Mouse (Mus musculus): ENCODE data around the gene Rbfox2.

Gene Rbfox2

GRCm38 (mm10) chr15:77104349-77105158 is 202.2 kb downstream of the Rbfox2 start:
- DNase-seq (ENCODE audit: low spot score in 2 of 2) = no peak

GRCm38 (mm10) chr15:77102685-77103084 is 204.1 kb downstream of the Rbfox2 start:
- DNase-seq (ENCODE audit: low spot score in 2 of 2) = no peak

GRCm38 (mm10) chr15:77099756-77100155 is 207.0 kb downstream of the Rbfox2 start:
- no peak for DNase-seq (ENCODE audit: low spot score in 2 of 2)

- DNase-seq (ENCODE audit: low spot score in 2 of 2) = no peak
Measured at GRCm38 (mm10) chr15:77097358-77097757, 209.4 kb downstream of the Rbfox2 start.

GRCm38 (mm10) chr15:77095216-77095615 is 211.6 kb downstream of the Rbfox2 start:
- DNase-seq (ENCODE audit: low spot score in 2 of 2) = no peak

- no peak for DNase-seq (ENCODE audit: low spot score in 2 of 2)
Measured at GRCm38 (mm10) chr15:77094431-77094830, 212.4 kb downstream of the Rbfox2 start.

- DNase-seq (ENCODE audit: low spot score in 2 of 2) = no peak
Measured at GRCm38 (mm10) chr15:77091394-77091793, 215.4 kb downstream of the Rbfox2 start.

GRCm38 (mm10) chr15:77090531-77090930 is 216.3 kb downstream of the Rbfox2 start:
- DNase-seq (ENCODE audit: low spot score in 2 of 2) = no peak

- no peak for DNase-seq (ENCODE audit: low spot score in 2 of 2)
Measured at GRCm38 (mm10) chr15:77089249-77089648, 217.6 kb downstream of the Rbfox2 start.

- no peak for DNase-seq (ENCODE audit: low spot score in 2 of 2)
Measured at GRCm38 (mm10) chr15:77086488-77086887, 220.3 kb downstream of the Rbfox2 start.

GRCm38 (mm10) chr15:77085818-77086217 is 221.0 kb downstream of the Rbfox2 start:
- no peak for DNase-seq (ENCODE audit: low spot score in 2 of 2)

- no peak for DNase-seq (ENCODE audit: low spot score in 2 of 2)
Measured at GRCm38 (mm10) chr15:77081454-77081853, 225.3 kb downstream of the Rbfox2 start.

- DNase-seq (ENCODE audit: low spot score in 2 of 2) = no peak
Measured at GRCm38 (mm10) chr15:77080684-77081254, 226.0 kb downstream of the Rbfox2 start.

GRCm38 (mm10) chr15:77079890-77080361 is 226.9 kb downstream of the Rbfox2 start:
- DNase-seq (ENCODE audit: low spot score in 2 of 2) = no peak

- no peak for DNase-seq (ENCODE audit: low spot score in 2 of 2)
Measured at GRCm38 (mm10) chr15:77079256-77079822, 227.5 kb downstream of the Rbfox2 start.

GRCm38 (mm10) chr15:77078786-77079185 is 228.0 kb downstream of the Rbfox2 start:
- no peak for DNase-seq (ENCODE audit: low spot score in 2 of 2)

- DNase-seq (ENCODE audit: low spot score in 2 of 2) = no peak
Measured at GRCm38 (mm10) chr15:77077906-77078305, 228.9 kb downstream of the Rbfox2 start.

- no peak for DNase-seq (ENCODE audit: low spot score in 2 of 2)
Measured at GRCm38 (mm10) chr15:77076523-77076922, 230.3 kb downstream of the Rbfox2 start.

- DNase-seq (ENCODE audit: low spot score in 2 of 2) = no peak
Measured at GRCm38 (mm10) chr15:77072556-77073163, 234.1 kb downstream of the Rbfox2 start.

GRCm38 (mm10) chr15:77071501-77071900 is 235.3 kb downstream of the Rbfox2 start:
- DNase-seq (ENCODE audit: low spot score in 2 of 2) = peak; percentile 5 to 9

GRCm38 (mm10) chr15:77070745-77071268 is 236.0 kb downstream of the Rbfox2 start:
- DNase-seq (ENCODE audit: low spot score in 2 of 2) = no peak

- no peak for DNase-seq (ENCODE audit: low spot score in 2 of 2)
Measured at GRCm38 (mm10) chr15:77069019-77069418, 237.8 kb downstream of the Rbfox2 start.
